Mouse (Mus musculus) NIH3T3 (cell line): ENCODE results near the gene Slc1a1.

Experiments
- DNase-seq: peaks from one replicate; pipeline ENCODE4 v3.0.0-alpha.2; 2012; ENCODE audit warnings: low read depth

Slc1a1 gene

DNA sequence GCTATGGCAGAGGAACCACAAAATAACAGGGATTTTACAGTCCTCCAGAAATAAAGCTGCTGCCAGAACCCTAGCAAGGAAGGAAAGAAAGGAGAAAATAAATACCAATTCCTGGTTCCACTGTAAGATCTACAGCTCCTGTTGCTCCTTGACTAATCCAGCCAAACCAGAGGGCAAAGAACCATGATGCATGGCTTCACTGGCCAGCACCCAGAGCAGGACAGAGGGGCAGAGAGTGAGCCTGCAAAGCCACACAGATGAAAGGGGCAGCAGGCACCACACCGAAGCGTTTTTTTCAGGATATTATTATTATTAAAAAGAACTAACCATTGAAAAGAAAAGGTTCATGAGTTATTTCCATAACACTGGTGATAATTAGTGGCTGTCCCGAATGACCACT, 17.2 kb downstream of the Slc1a1 start:
- no peak for DNase-seq

DNA sequence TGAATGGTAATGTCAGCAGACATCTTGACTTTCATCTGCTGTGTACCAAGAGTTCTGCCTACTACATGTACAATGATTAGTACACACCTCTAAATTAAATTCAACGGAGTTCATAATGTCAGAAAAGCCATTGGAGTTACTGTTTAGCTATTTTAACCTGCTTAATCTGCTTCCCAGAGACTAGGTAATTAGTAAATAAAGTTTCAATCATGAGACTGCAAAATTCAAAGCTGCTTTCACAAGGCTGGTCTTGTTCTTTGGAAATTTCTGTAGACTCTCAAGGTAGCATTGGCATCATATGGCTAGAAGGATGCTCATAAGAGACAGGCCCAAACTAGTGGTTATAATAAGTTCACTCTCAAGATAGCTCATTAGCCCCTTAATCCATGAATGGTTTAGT, 20.0 kb downstream of the Slc1a1 start:
- DNase-seq: no peak

DNA sequence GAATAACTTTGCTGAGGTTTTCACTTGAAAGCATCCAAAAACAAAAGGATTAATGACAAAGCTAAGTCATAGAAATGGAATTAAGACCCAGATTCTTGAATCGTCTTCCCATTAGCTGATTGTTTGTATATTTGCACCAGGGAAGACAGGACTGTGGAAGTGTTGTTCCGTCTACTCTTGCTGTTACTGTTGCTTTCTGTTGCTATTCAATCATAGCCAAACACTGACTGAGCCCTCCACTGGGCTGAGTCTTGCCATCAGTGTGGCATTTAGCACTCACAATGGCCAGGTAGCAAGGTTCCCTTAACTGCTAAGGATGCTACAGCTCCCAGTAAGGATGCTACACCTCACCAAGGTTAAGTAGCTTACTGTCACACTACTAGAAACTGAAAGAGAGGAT, 25.4 kb downstream of the Slc1a1 start:
- no peak for DNase-seq

DNA sequence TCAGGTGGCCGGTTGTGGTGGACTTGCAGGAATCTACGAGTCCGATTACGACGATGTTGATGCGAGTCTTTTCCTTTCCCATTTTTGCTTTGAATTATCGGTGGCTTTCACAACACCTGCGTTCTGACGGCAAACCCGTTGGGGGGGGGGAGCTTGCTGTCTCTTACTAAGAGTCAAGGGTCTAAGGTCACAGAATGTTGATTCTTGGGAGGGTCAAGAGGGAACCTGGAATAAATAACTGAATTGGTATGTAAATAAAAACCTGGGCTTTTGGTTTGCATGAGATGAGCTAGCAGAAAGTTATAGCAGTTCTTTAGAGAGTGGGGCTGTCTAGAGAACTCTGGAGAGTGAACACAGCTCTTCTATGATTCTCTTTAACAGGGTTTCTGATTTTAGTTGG, 28.8 kb downstream of the Slc1a1 start:
- no peak for DNase-seq

DNA sequence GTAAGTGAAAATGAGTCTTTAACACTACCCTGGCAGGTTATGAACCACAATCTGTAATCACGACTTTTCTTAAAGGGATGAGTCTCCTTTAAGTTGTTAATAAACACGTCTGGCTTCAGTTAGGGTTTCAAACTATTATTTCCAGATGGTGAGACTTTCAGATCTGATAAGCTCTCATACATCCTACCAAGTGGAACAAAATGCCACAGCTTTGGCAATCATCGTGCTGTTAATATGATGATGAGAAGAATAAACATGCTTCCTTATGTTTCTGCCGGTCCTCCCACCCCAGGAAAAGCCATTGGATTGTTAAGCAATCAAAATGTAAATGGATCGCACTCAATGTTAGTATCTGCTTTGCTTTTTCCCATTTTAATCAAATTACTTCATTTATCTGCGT, 30.1 kb downstream of the Slc1a1 start:
- DNase-seq: peak; percentile 21

DNA sequence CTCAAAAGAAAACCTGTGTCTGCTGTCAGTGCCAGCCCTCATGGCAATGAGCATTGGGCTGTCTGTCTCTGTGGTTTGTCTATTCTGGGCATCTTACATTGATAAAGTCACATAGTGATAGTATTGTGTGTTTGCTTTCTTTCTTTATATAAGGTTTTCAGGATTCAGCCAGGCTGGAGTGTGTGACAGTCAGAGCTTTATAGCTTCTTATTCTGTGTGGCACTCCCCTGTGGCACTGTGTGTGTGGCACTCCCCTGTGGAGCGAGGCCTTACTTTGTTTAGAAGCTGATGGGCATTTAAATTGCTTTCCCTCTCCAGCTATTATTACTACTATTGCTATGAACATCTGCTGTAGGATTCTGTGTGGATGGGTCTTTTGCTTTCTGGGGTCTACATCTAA, 30.7 kb downstream of the Slc1a1 start:
- no peak for DNase-seq

DNA sequence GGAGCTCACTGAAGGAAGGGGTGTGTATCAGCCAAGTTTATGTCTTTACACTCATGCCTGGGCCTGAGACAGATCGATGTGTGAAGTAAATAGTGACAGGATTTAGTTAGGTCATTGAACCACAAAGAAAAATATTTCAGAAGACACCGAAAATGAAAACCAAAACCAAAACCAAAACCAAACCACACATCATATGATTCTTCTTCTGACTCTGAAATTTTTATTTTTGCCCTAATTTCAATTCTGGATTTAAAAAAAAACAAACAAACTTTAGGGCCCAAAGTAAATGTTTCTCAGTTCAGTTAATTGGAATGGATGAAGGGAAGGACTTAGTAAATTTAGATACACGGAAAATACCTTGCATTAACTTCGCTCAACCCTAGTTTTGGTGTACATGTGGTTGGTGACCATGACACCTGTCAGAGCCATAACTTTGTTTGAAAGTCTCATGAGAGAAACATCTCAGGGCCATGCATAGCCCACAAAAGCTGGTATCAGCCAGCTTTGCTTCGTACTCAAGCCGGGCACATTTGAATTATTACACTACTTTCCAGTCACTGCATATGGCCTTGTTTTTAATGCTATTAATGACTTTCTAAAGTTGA, 34.5 kb downstream of the Slc1a1 start:
- no peak for DNase-seq

DNA sequence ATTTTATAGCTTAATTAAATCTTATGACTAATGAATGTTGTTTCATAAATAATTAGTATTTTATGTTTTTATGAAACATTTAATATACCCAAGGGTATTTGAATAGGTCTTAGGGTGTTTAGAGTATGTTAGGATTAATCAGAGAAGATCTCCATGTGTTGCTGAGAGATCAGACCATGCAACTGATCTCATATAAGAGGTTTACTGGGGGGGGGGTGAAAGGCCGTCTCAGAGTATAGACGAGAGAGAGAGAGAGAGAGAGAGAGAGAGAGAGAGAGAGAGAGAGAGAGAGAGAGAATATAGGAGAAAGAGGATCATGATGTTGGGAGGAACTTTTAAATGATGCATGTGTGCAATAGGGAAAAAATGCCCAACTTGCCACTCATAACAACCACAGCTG, 35.5 kb downstream of the Slc1a1 start:
- DNase-seq: no peak

DNA sequence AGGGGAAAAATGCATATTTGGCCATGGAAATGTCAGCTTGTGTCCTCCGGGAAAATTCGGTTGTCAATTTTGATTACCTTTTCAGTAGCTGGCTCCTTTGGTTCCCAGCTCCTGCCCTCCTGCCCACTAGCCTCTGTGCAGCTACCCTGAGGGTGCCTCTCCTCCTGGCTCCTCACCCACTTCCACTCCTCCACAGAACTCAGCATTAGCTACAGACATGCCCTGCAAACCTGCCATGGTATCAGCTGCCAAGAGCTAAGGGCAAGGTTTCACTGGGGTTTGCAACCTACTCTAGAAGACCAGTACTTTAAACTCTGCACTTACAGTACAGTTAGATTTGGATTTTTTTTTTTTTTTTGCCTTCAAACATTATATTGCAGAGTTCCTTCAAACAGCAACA, 44.6 kb downstream of the Slc1a1 start:
- no peak for DNase-seq

DNA sequence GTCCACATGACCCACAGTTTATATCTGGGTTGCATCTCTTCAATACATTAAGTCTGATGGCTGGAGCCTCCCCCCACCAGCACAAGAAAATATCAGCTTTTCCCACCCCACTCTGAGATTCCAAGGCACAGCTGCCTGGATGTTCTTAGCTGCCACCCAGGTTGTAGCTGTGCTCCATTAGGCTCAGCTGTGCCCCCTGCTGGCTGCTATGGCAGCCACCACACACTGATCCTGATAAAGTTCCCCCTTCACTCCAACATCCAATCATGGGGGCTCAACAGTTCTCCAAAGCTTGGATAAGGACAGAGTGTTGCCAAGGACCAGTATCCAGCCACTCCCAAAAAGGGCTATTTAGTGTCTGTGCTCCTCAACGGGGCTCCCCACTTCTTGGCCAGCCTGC, 48.3 kb downstream of the Slc1a1 start:
- peak; percentile 63 for DNase-seq

DNA sequence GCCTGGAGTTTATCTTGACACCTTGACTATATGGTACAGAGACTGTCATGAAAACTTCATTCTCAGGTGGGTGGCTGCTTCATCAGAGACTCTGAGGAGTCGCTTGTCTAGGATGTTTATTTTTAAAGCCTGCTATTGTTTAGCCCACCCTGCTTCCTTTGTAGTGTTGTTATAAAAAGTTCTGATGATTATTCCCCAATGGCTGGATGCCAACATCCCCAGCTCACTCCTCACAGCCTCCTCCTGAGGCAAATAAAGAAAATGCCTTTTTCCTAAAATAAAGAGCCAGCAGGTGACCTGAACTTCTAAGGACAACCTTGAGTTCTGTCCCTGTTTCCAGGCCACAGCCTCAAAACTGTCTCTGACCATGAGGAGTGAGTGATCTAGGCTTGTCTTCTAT, 53.6 kb downstream of the Slc1a1 start:
- DNase-seq: no peak

DNA sequence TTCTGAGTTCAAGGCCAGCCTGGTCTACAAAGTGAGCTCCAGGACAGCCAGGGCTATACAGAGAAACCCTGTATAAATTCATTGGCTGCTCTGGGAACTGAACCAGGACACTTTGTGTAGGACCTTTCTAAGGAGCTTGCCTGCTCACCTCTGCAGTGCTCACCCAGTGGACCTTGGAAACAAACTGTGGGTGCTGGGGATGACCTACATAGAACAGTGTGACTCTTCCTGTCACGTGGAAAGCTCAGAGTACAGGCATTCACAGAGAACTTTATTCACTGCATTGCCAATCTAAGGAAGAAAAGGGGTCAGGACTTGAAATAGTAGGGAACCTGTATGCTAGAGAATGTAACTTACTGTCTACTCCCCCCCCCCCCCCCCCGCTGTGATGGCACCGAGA, 54.4 kb downstream of the Slc1a1 start:
- no peak for DNase-seq

DNA sequence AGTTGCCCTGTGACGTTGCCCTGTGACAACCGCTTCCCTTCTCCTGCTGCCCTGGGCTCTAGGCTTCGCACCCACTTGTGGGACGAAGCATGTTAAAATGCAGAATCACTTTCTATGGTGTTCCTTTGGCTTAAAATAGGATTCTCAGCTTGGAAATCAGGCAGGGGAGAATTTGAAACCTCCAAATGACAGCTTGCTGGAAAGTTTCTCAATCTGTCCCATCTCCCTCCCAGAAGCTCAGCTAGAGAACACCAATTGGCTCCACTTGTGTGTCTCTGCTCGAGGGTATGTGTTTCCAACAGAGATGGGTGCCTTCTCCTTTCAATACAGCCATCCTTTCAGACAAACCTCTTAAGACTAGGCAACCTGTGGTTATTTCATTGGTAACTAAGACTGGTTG, 56.4 kb downstream of the Slc1a1 start:
- DNase-seq: no peak

DNA sequence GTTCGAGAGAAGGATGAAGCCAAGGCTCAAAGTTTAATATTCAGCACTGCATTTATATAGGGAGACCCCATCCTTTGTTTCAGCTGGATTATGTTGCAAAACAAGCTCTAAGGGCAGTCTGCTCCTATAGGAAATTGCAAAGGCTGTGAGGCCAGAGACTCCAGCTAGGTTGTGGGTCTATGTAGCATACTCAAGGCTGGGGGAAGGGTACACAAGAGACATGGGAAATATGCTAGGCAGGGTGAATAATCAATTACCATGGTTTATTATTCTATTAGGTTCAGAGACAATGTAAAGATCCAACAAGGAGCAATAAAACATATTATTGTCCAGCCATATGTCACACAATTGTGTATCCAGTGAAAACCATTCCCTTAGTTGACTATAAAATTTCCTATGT, 57.0 kb downstream of the Slc1a1 start:
- no peak for DNase-seq

DNA sequence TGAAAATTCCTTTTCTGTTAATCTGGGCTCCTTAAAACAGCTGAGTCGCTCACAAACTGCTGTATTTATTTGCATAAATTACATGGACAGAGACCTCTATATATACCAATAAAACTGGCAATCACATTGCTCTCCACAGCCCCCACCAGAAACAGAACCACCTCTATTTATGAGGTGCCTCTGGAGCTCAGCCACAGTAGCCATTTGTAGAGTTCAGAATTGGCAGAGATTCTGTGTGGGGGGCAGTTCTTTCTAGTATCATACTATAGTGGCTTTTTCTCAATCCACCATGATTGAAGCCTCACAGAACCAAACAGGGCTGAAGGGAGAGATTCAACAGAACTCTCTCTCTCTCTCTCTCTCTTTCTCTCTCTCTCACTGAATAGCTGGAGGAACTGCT, 61.8 kb downstream of the Slc1a1 start:
- DNase-seq: no peak

DNA sequence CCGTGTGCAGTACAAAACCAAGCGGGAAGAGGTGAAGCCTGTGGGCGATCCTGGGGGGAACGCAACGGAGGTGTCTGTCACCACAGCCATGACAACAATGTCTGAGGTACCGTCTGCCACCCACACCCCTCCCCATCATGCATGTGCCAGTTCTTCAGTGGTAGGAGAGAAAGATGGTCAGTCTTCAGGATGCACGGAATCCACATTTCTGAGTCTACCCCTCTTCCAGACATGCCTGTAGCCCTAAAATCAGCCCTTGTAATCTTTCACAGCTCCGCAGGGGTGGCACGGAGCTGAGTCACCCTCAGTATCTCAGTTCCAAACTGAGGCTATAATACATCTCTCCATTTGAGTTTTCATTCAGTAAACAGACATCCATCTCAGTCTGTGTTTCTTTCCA, 62.6 kb downstream of the Slc1a1 start:
- no peak for DNase-seq

DNA sequence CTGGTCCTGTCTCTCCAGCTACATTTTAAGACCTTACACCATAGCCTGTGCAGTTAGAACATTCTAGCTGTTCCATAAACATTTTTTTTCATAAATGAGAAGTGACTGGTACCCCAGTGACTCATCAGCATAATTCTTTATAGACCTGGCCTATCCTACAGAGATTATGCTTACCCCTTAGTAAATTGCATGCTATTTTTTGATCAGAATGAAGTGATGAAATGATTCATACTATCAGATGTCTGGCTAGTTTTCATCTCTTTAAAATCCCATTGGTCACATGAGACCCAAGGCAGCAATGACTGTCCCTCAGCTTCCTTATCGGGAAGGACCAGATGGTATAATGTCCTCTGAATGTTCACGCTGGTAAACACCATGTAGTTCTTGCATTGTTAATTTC, 65.9 kb downstream of the Slc1a1 start:
- no peak for DNase-seq

DNA sequence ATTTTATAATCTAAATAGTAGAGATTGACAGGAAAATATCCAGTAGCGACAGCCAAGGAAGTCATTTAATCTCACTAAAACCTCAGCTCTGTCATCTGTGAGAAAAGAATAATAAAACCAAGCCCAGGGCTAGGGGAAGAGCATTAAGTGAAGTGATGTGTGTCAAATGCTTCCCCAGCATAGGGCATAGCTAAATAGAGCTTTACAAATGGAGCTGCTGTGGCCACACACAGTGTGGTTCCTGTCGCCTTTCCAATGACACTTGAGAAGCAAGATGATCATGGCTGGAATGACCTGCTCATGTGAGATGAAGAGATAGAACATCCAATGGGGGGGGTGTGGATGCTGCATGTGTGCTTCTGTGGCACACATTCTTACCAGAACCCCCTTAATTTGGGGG, 67.3 kb downstream of the Slc1a1 start:
- DNase-seq: no peak

DNA sequence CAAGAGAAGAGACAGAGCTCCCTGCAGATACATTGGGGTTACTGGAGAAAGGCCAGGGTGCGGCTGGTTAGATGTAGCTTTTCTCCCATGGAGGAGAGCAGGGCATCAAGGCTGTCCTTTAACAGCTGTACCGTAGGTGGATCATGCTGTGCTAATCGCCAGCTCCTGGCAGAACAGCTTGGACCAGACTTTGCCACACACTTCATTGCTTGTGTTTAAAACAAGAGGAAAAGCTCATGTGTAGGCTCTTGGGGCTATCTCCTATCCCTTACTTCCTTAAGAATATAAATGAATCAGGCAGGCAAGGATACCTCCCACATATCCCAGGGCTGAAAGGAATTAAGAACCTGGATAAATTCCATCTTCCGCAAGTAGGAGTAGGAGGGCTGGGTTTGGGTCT, 68.0 kb downstream of the Slc1a1 start:
- DNase-seq: no peak

DNA sequence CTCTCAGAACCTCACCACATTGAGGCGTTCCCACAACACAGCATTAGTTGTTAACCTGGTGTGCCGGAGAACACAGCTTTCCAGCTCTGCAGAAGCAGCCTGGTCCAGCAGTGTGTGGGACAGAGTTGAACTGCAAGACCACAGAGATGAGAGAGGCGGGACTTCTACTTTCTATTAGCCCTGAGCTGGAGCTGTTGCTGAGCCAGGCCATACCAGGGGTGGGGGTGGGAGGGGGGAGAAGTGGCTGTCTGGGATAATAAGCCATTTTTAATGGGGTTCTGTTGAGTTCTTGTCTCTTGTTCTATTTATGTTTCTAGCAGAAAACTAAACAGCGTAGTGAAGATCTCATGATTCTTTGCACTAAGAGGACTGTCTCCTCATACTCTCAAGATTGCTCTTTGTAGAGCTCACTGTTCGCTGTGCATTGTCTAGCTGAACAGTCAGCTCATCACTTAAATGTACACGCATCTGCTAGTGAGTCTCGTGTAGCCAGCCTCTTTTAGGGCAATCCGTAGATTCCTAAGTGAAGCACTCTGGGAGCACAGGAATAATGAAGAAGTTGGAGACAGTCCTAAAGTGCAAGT, 68.8 kb downstream of the Slc1a1 start:
- DNase-seq: no peak

DNA sequence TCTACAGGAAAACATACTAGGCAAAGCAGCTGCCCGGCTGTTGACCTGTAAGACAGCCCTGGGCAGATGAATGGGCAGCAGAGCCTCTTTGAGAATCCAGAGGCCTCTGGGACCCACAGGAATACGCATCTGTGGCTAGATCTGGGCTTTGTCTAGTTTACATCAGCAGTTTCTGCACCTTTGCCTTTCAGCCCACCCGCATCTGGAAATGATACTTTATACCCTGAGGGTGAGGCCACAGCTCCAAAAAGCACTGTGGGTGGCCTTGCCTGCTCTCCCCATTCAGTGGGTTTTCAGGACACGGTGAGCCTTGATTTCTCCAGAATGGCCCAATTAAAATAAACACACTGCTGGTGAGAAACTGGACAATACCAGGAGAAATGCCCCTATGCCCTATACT, 73.3 kb downstream of the Slc1a1 start:
- no peak for DNase-seq

DNA sequence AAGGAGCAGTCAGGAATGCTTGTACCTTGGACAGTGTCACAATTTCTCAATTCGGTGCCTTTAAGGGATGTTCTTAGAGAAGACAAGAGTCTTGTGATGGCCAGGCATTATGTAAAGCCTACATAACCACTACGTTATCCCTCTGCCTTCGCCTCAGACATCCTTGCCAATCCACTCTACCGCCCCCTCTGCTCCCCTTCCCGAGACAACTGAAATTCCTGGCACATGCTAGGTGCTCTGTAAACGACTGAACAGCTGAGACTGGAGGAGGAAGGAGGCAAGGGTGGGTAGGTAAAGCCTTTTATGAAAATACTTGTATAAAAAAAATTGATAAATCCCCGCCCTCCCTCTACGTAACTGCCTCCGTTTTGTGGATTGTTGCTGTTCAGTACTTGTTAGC, 73.8 kb downstream of the Slc1a1 start:
- no peak for DNase-seq

DNA sequence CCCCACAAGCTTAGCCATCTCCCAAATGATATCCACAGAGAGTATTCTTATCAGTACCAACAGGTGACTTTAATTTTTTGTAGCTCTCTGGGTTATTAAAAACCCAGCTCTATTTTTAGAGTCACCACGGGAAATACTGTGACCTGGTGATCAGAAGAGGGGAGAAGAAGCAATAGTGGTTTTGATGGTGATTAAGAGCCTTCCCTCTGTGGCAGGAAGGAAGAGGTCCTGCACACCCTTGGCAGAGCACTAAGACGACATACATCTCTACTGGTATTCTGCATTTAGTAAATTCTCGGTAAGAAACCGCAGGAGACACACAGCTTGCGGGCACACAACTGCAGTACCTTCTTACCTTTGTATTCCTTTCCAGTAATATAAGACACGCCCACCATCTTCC, 79.7 kb downstream of the Slc1a1 start:
- no peak for DNase-seq

DNA sequence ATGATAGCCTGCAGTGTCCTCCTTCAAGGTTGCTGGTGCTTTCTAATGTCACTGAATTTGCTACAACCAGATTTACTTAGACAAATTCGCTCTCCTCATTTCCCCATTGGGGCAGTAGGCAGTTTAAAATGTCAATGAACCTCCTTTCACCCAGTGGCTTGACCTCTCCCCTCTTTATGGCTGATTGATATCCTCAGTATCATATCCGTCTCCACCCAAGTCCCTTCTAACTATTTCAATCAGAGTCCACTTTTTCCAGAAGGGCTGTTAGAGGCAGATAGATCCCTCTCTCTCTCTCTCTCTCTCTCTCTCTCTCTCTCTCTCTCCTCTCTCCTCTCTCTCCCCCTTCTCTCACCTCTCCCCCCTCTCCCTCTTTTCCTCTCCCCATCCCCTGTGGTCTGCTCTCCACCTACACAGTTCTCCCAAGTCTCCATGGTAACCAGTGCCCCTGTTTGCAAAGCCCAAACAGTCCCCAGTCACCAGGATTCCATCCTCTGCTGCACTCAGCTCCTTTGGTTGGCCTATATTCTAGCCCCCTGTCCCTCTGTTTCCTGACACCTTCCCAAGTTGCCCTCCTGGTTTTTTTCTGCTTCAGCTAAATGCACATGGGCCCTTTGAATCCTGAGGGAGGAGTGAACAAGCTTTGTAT, 80.9 kb downstream of the Slc1a1 start:
- no peak for DNase-seq
